Mouse (Mus musculus) brain, embryonic 14.5 days (tissue): Measurements from ENCODE around the gene Dnmt3a.

Source experiments
- CTCF ChIP-seq: fragments of 200-500 bp; IDR thresholded peaks from 2 replicates; pipeline ENCODE4 v1.5.1; 2012; ENCODE audit warnings: inconsistent platforms, mild to moderate bottlenecking, moderate library complexity, borderline replicate concordance; ENCODE audit not compliant: insufficient read depth, insufficient read length; ENCODE audit errors: extremely low read depth
- POLR2A ChIP-seq: fragments of 200-500 bp; IDR thresholded peaks from 2 replicates; pipeline ENCODE4 v1.6.1; 2012; ENCODE audit warnings: mild to moderate bottlenecking, inconsistent platforms, borderline replicate concordance; ENCODE audit not compliant: poor library complexity, insufficient read depth, insufficient read length, severe bottlenecking; ENCODE audit errors: extremely low read depth

GRCm38 (mm10) chr12:3839662-3840061, 33.9 kb downstream of the Dnmt3a start:
- TF ChIP-seq CTCF (no peak), POLR2A (no peak)
